Mouse (Mus musculus) testis, adult 2 months (tissue): ENCODE measurements around the gene Nr3c2.

ENCODE experiments used
- CTCF ChIP-seq: fragments of 200-500 bp; IDR thresholded peaks from 2 replicates; pipeline ENCODE4 v1.5.1; 2012; ENCODE audit warnings: low read depth, mild to moderate bottlenecking, inconsistent platforms, low read length, moderate library complexity; ENCODE audit not compliant: control insufficient read depth, insufficient read depth, insufficient replicate concordance
- POLR2A ChIP-seq: fragments of 200-500 bp; IDR thresholded peaks from 2 replicates; pipeline ENCODE4 v1.6.1; 2012; ENCODE audit warnings: low read depth, mild to moderate bottlenecking, inconsistent platforms, low read length, moderate library complexity; ENCODE audit not compliant: control insufficient read depth

DNA sequence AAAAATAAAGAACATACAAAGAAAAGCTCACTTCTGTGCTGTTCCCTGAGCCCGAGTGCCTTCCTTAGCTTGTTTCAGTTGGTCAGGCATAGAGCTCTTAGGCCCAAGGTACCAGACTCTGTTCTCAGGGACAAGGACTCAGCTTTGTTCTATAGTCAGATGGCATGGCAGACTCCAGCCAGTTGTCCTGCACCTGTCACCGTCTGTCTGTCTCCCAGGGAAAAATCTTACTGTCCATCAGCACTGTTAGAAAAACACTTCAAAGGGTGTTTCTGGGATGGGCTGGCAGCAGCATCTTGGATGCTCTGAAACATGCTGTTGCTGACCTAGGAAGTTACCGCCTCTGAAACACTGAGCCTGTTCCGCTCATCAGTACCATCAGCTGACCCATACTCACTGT, 78.7 kb downstream of the Nr3c2 start:
- TF ChIP-seq CTCF (no peak), POLR2A (no peak)
